ENCODE assay signal across 7 mouse cellular contexts in the genomic region with DNA sequence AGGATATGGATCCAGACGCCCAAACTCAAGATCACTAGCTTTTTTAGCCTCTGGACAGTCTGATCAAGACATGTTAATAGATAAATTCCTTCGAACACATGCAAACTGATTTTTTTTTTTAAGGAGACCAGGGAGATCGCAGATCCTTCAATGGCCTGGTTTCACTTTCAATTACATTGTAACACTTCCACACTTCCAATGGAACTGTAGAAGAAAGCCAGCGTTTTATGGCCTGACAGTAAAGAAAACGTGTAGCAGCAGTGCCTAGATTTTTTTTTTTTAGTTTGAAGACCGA. TPM values are rescaled to one million over a fixed set of nuclear protein-coding genes. Genes with fewer than 3 reads are reported as not detected.
DNase-seq lines count a peak whose midpoint lies in the region; ATAC-seq and TF ChIP-seq lines count a peak whose summit lies in the region.

No protein-coding gene starts in this region.

- H3K9ac ChIP-seq in neural tube, embryonic 11.5 days (ENCODE audit: low read length), result peak overlapping the region; percentile 87
- peak overlapping the region; percentile 83 for H3K9ac ChIP-seq in forebrain, embryonic 12.5 days
- peak overlapping the region; percentile 90 for H3K9ac ChIP-seq in liver, embryonic 12.5 days
- H3K9ac ChIP-seq in stomach, postnatal 0 days (ENCODE audit: low read length), result peak overlapping the region; percentile 98

- no peak for ATAC-seq in neural tube, embryonic 11.5 days (ENCODE audit: insufficient read depth, low FRiP score, low TSS enrichment)
- no peak for ATAC-seq in forebrain, embryonic 12.5 days (ENCODE audit: low FRiP score)
- ATAC-seq in liver, embryonic 12.5 days, result no peak
- no peak for ATAC-seq in stomach, postnatal 0 days (ENCODE audit: low FRiP score, low TSS enrichment)

- H3K36me3 ChIP-seq in neural tube, embryonic 11.5 days (ENCODE audit: control insufficient read depth, insufficient read depth, low read length), result no peaks in the 10 kb centered on the region
- H3K36me3 ChIP-seq in forebrain, embryonic 12.5 days (replicated peaks), result no peaks in the 10 kb centered on the region
- no peaks in the 10 kb centered on the region for H3K36me3 ChIP-seq in liver, embryonic 12.5 days
- H3K36me3 ChIP-seq in stomach, postnatal 0 days (ENCODE audit: control insufficient read depth, insufficient read depth, low read length), result no peaks in the 10 kb centered on the region

- peak; percentile 15 for DNase-seq in neural tube, embryonic 11.5 days (ENCODE audit: low spot score)
- no peak for DNase-seq in neural tube, embryonic 10.5 days (ENCODE audit: extremely low spot score, low spot score)
- DNase-seq in stomach, postnatal 0 days (ENCODE audit: low spot score), result no peak
- DNase-seq in thymus, postnatal 0 days (ENCODE audit: low spot score), result no peak
- DNase-seq in frontal cortex, adult 2 months (ENCODE audit: extremely low spot score in 1 of 2, low spot score in 1 of 2), result no peak

- TF ChIP-seq EP300 in stomach, postnatal 0 days (optimal IDR thresholded peaks at IDR 0.05), result no peak

- peaks cover 12% of the 10 kb centered on the region for H3K4me1 ChIP-seq in neural tube, embryonic 11.5 days (ENCODE audit: control insufficient read depth, insufficient read depth, low read length)
- H3K4me1 ChIP-seq in forebrain, embryonic 12.5 days, result peaks cover 24% of the 10 kb centered on the region
- peaks cover 52% of the 10 kb centered on the region for H3K4me1 ChIP-seq in liver, embryonic 12.5 days
- 0 out of 2 replicates have a peak, but pooled peaks cover 3% of the 10 kb centered on the region for H3K4me1 ChIP-seq in stomach, postnatal 0 days (replicated peaks; ENCODE audit: control insufficient read depth, insufficient read depth)

- no peak for TF ChIP-seq CTCF in stomach, postnatal 0 days (IDR thresholded peaks at IDR 0.05; ENCODE audit: low read depth)

- no peaks in the 10 kb centered on the region for H3K9me3 ChIP-seq in neural tube, embryonic 11.5 days (ENCODE audit: control insufficient read depth, low read length)
- H3K9me3 ChIP-seq in forebrain, embryonic 12.5 days, result no peaks in the 10 kb centered on the region
- no peaks in the 10 kb centered on the region for H3K9me3 ChIP-seq in liver, embryonic 12.5 days (replicated peaks)
- H3K9me3 ChIP-seq in stomach, postnatal 0 days (ENCODE audit: control insufficient read depth, low read length), result no peaks in the 10 kb centered on the region

- no peaks in the 10 kb centered on the region for H3K27me3 ChIP-seq in neural tube, embryonic 11.5 days (ENCODE audit: control insufficient read depth, insufficient read depth, low read length)
- H3K27me3 ChIP-seq in forebrain, embryonic 12.5 days, result no peaks in the 10 kb centered on the region
- H3K27me3 ChIP-seq in liver, embryonic 12.5 days (replicated peaks), result no peaks in the 10 kb centered on the region
- H3K27me3 ChIP-seq in stomach, postnatal 0 days (ENCODE audit: control insufficient read depth, insufficient read depth, low read length), result no peaks in the 10 kb centered on the region

- H3K4me3 ChIP-seq in neural tube, embryonic 11.5 days (ENCODE audit: low read depth, low read length), result peak overlapping the region; percentile 95
- H3K4me3 ChIP-seq in forebrain, embryonic 12.5 days (replicated peaks), result peak overlapping the region; percentile 88
- peak overlapping the region; percentile 92 for H3K4me3 ChIP-seq in liver, embryonic 12.5 days
- peak overlapping the region; percentile 93 for H3K4me3 ChIP-seq in stomach, postnatal 0 days (ENCODE audit: low read depth, low read length)

- WGBS in neural tube, embryonic 11.5 days, result 31% methylated on average over 6 of the region's 6 CpGs
- 33% methylated on average over 6 of the region's 6 CpGs for WGBS in forebrain, embryonic 12.5 days
- WGBS in liver, embryonic 12.5 days (ENCODE audit: insufficient replicate concordance), result 10% methylated on average over 6 of the region's 6 CpGs
- 4% methylated on average over 6 of the region's 6 CpGs for WGBS in stomach, postnatal 0 days

- no peak overlapping the region for H3K27ac ChIP-seq in neural tube, embryonic 11.5 days (ENCODE audit: low read depth, low read length)
- H3K27ac ChIP-seq in forebrain, embryonic 12.5 days, result no peak overlapping the region
- peak overlapping the region; percentile 88; the same call in 1 of the 2 replicates for H3K27ac ChIP-seq in liver, embryonic 12.5 days
- H3K27ac ChIP-seq in stomach, postnatal 0 days (replicated peaks), result peak overlapping the region; percentile 98

- H3K4me2 ChIP-seq in neural tube, embryonic 11.5 days (ENCODE audit: low read depth), result peak overlapping the region; percentile 62
- peak overlapping the region; percentile 82 for H3K4me2 ChIP-seq in forebrain, embryonic 12.5 days
- H3K4me2 ChIP-seq in liver, embryonic 12.5 days, result peak overlapping the region; percentile 89
- peak overlapping the region; percentile 78 for H3K4me2 ChIP-seq in stomach, postnatal 0 days (replicated peaks; ENCODE audit: low read depth)

RNA-seq across cellular contexts. Expression of gene Rab21, which starts 1.2 kb away (rescaled TPM):
- 19.2 and 19.8 TPM in 2 replicates for polyA plus RNA-seq in neural tube, embryonic 11.5 days (2014; fragmentation: Nextera tagmentation; extraction: Ambion mirVana)
- polyA plus RNA-seq in forebrain, embryonic 12.5 days (2016; fragmentation: Nextera tagmentation; extraction: Ambion mirVana), result 5.2 and 5.3 TPM in 2 replicates
- 4.8 and 6.1 TPM in 2 replicates for polyA plus RNA-seq in liver, embryonic 12.5 days (2016; fragmentation: Nextera tagmentation; extraction: Ambion mirVana)
- polyA plus RNA-seq in stomach, postnatal 0 days (2015; fragmentation: Nextera tagmentation; extraction: Ambion mirVana), result 8.0 and 17.0 TPM in 2 replicates
- polyA plus RNA-seq in thymus, postnatal 0 days (2015; fragmentation: Nextera tagmentation; extraction: Ambion mirVana), result 12.3 and 21.5 TPM in 2 replicates
- 43.9 and 45.1 TPM in 2 replicates for polyA plus RNA-seq in frontal cortex, adult 2 months (2012; rRNA removed)

RNA-seq across cellular contexts. Expression of gene Tmem19, which starts 48.1 kb away (rescaled TPM):
- polyA plus RNA-seq in neural tube, embryonic 11.5 days (2014; fragmentation: Nextera tagmentation; extraction: Ambion mirVana), result 36.7 and 39.7 TPM in 2 replicates
- 35.3 and 43.3 TPM in 2 replicates for polyA plus RNA-seq in forebrain, embryonic 12.5 days (2016; fragmentation: Nextera tagmentation; extraction: Ambion mirVana)
- polyA plus RNA-seq in liver, embryonic 12.5 days (2016; fragmentation: Nextera tagmentation; extraction: Ambion mirVana), result 15.0 and 16.7 TPM in 2 replicates
- polyA plus RNA-seq in stomach, postnatal 0 days (2015; fragmentation: Nextera tagmentation; extraction: Ambion mirVana), result 26.3 and 29.5 TPM in 2 replicates
- 46.8 and 53.6 TPM in 2 replicates for polyA plus RNA-seq in thymus, postnatal 0 days (2015; fragmentation: Nextera tagmentation; extraction: Ambion mirVana)
- polyA plus RNA-seq in frontal cortex, adult 2 months (2012; rRNA removed), result 32.6 and 33.4 TPM in 2 replicates

Comparison
In these comparisons a context has a peak if more than half of its experiments do, and no peak if none do; other contexts are left out.
1. H3K27ac ChIP-seq: peak in liver, embryonic 12.5 days (single experiment) and stomach, postnatal 0 days (single experiment); none in neural tube, embryonic 11.5 days (single experiment) and forebrain, embryonic 12.5 days (single experiment).
2. Peak in every context shown above with its lines, with median percentiles within 50 percentile points of each other: H3K4me2 ChIP-seq, H3K4me3 ChIP-seq and H3K9ac ChIP-seq.